Mouse (Mus musculus): Measurements from ENCODE around the gene Gm20517. TPM values are rescaled to one million over a fixed set of nuclear protein-coding genes. Genes with fewer than 3 reads are reported as not detected.
A peak's percentile ranks its signal among the peaks of the same experiment; 100 is the strongest.

Gm20517 gene
- 0.35 and 1.7 TPM in 2 replicates for polyA plus RNA-seq (2015; fragmentation: Nextera tagmentation; extraction: Ambion mirVana)

DNA sequence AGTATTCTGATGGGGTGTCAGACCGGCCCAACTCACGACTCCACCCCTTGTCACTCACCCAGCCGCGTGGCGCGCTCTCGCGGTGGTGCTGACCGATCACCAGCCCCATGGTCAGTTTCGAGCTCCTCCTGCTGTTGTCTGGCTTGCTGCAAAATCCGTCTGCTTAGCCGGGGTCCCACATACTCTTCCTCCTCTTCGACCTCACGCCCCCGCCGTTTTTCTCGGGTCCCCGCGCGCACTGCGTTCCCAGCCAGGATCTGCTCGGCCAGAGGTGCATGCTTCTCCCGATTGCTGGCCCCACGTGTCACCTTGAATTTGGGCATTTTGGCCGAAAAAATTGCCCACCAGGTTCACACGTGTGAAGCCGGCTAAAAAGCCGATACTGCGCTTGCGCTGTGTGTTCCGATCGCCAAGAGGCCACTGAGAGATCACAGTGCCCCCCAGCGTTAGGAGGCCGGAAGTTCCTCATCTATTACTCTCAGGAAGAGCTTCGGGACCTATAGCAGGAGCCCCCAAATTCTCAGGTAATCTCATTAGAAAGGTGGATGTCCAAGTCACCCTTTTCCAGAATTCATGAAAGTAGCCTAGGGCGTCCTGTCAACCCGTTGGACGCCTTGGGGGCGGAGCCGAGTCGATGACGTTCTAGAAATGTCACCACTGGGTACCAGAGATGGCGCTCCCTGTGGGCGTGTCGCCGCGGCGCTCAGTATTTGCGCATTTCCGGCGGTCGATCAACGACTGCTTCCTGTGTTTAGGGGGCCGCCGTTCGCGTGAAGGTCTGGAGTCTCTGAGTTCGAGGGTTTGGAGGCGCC, at the start of gene Gm20517, which contains the start of the genes Bysl and Med20:
Gene Gm20517, plus strand, starts transcription at position 741 of the 812 bp plus-strand sequence.
Gene Bysl, minus strand, starts transcription at position 644 of the 812 bp plus-strand sequence.
Gene Med20, plus strand, starts transcription at position 734 of the 812 bp plus-strand sequence.
- ATAC-seq (ENCODE audit: borderline replicate concordance, extremely low read depth, low FRiP score, low TSS enrichment): peak; percentile 95
- Histone ChIP-seq H3K27me3 (no peaks in the 10 kb centered on the region), H3K9me3 (no peaks in the 10 kb centered on the region), H3K36me3 (peaks cover 23% of the 10 kb centered on the region), H3K9ac (peak within 1 kb of the TSS; percentile 77), H3K4me2 (peak within 1 kb of the TSS; percentile 88), H3K4me3 (peak within 1 kb of the TSS; percentile 90), H3K27ac (peak within 1 kb of the TSS; percentile 80), H3K4me1 (peaks cover 25% of the 10 kb centered on the region)
- under 1% methylated on average over 59 of the region's 59 CpGs for WGBS

DNA sequence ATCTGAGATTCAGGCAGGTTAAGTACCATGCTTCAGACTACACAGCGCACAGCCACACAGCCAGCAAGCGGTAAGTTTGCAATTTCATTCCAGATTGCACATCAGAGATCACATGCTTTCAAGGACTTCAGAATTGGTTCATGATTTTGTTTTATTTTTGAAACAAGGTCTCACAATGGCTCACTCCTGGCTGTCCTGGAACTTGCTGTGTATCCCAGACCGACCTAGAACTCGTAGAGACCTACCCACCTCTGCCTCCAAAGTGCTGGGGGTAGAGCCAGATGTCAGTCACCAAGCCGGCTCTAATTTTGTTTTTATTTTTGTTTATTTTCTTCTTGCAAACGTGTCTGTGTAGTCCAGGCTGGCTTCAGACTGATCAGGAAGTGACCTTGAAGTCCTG, 48.5 kb upstream of the Gm20517 start:
- no peak for ATAC-seq (ENCODE audit: borderline replicate concordance, extremely low read depth, low FRiP score, low TSS enrichment)
- 71% methylated on average over 6 of the region's 6 CpGs for WGBS
- Histone ChIP-seq H3K27me3 (no peaks in the 10 kb centered on the region), H3K36me3 (no peaks in the 10 kb centered on the region), H3K9ac (no peak overlapping the region), H3K4me1 (peaks cover 7% of the 10 kb centered on the region), H3K27ac (no peak overlapping the region), H3K9me3 (no peaks in the 10 kb centered on the region), H3K4me3 (no peak overlapping the region), H3K4me2 (no peak overlapping the region)

DNA sequence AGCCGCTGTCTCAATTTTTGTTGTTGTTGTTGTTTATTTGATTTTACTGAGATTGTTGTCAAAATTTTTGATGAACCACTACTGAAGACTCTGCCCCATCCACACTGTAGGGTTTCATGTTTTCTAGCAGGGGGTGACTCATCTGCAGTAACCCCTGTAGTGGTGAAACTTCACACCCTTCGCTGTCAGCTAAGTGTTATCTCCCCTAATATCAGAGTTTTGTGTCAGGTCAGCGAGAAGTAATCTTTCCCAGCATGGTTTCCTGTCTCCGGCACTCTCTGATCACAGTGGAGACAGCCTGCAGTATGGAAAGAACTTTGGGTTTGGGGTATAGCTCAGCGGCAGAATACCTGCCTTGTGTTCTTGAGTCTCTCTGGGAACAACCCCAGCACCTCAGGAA, 46.8 kb upstream of the Gm20517 start:
- ATAC-seq (ENCODE audit: borderline replicate concordance, extremely low read depth, low FRiP score, low TSS enrichment): no peak
- Histone ChIP-seq H3K4me1 (peaks cover 5% of the 10 kb centered on the region), H3K4me2 (no peak overlapping the region), H3K9me3 (no peaks in the 10 kb centered on the region), H3K4me3 (no peak overlapping the region), H3K27ac (no peak overlapping the region), H3K27me3 (no peaks in the 10 kb centered on the region), H3K9ac (no peak overlapping the region), H3K36me3 (no peaks in the 10 kb centered on the region)
- 64% methylated on average over 5 of the region's 5 CpGs for WGBS

DNA sequence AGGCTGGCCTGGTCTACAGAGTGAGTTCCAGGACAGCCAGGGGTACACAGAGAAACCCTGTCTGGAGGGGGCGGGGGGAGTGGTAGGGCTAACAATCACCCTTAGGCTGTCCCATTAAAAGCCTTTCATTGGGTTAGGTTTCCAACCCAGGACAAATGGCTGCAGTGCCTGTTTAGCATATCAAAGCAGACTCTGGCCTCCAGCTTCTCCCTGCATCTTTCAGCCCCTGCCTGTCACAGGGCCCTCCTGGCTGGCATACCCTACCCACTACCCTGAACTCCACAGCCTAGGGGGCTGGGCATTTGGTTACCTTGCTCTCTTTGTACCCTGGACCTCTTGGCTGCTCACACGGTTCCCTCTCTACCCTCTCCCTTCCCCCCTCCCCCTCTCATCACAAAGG, 45.3 kb upstream of the Gm20517 start:
- no peaks in the 10 kb centered on the region for H3K27me3 ChIP-seq
- H3K9me3 ChIP-seq: no peaks in the 10 kb centered on the region
- ATAC-seq (ENCODE audit: borderline replicate concordance, extremely low read depth, low FRiP score, low TSS enrichment): no peak; the same call in 1 of the 2 replicates
- no peak overlapping the region for H3K4me3 ChIP-seq
- no peak overlapping the region for H3K27ac ChIP-seq
- no peak overlapping the region for H3K4me2 ChIP-seq
- no peak overlapping the region for H3K9ac ChIP-seq
- H3K36me3 ChIP-seq: no peaks in the 10 kb centered on the region
- 36% methylated on average over 2 of the region's 2 CpGs for WGBS
- H3K4me1 ChIP-seq: no peaks in the 10 kb centered on the region

DNA sequence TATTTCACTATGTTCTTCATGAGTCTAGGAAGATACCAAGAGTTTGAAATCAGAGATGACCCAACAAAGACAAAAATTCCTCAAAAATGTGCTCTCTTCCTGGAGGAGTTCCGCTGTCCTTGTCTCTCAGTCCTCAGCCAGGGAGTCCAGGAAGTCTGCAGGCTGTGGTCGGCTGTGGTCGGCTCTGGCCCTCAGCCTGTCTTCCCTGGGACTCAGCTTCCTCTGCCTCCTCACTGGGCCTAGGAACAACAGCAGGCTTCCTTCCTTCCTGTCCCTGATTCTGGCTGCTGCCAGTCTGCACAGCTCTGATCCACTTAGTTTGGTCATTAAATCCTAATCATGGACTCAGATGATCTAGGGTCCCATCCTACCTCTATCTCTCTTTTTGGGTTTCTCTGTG, 44.1 kb upstream of the Gm20517 start:
- peak; percentile 66 for ATAC-seq (ENCODE audit: borderline replicate concordance, extremely low read depth, low FRiP score, low TSS enrichment)
- H3K36me3 ChIP-seq: no peaks in the 10 kb centered on the region
- H3K9ac ChIP-seq: no peak overlapping the region
- WGBS: 57% methylated on average over 3 of the region's 3 CpGs
- H3K27me3 ChIP-seq: no peaks in the 10 kb centered on the region
- no peak overlapping the region for H3K4me3 ChIP-seq
- H3K4me2 ChIP-seq: no peak overlapping the region
- no peaks in the 10 kb centered on the region for H3K9me3 ChIP-seq
- H3K27ac ChIP-seq: peak overlapping the region; percentile 70
- no peaks in the 10 kb centered on the region for H3K4me1 ChIP-seq

DNA sequence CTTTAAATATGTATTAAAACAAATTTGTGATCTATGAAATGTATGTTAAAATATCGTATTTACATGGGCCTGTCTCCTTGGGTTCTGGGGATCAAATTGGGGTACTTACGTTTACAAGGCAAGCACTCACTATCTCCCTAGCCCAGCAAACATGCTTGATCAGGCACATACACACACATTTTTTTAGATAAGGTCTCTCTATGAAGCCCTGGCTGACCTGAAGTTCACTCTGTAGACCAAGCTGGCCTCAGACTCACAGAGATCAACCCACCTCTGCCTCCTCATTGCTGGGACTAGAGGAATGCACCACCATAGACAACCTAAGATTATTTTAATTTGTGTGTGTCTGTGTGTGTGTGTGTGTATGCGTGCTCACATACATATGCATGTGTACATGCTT, 43.0 kb upstream of the Gm20517 start:
- Histone ChIP-seq H3K9me3 (no peaks in the 10 kb centered on the region), H3K4me2 (no peak overlapping the region), H3K9ac (no peak overlapping the region), H3K27ac (no peak overlapping the region), H3K27me3 (no peaks in the 10 kb centered on the region), H3K36me3 (no peaks in the 10 kb centered on the region), H3K4me1 (no peaks in the 10 kb centered on the region; the same call in 1 of the 2 replicates), H3K4me3 (no peak overlapping the region)
- no peak for ATAC-seq (ENCODE audit: borderline replicate concordance, extremely low read depth, low FRiP score, low TSS enrichment)
- 92% methylated on average over 3 of the region's 3 CpGs for WGBS

DNA sequence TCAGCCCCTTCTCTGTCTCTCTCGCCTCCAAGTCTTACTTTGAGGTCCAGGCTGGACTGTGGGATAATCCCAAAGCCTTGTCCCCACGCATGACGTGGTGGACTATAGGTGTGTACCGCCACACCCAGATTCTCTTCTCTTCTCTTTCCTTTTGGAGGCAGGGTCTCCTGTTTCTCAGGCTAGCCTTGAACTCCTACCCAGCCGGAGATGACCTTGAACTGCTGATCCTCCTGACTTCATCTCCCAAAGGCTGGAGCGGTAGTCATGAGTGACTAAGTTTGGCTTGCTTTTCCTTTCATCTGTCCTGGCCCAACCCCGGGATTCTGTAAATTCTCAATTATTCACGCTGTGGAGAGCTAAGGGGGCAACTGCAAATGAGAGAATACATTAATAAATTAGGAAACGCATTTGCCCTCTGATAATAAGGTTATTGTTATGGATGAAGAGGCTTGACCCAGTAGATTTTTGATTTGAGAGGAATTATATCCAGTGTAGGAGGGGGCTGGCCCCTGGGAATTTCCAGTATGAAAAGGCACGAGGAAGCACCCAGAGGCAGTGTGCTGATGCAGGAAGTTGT, 42.4 kb upstream of the Gm20517 start:
- no peak overlapping the region for H3K9ac ChIP-seq
- no peak overlapping the region for H3K4me3 ChIP-seq
- ATAC-seq (ENCODE audit: borderline replicate concordance, extremely low read depth, low FRiP score, low TSS enrichment): no peak
- no peaks in the 10 kb centered on the region for H3K27me3 ChIP-seq
- no peaks in the 10 kb centered on the region; the same call in 1 of the 2 replicates for H3K4me1 ChIP-seq
- H3K4me2 ChIP-seq: no peak overlapping the region
- H3K36me3 ChIP-seq: no peaks in the 10 kb centered on the region
- H3K9me3 ChIP-seq: no peaks in the 10 kb centered on the region
- H3K27ac ChIP-seq: no peak overlapping the region
- 88% methylated on average over 10 of the region's 10 CpGs for WGBS

DNA sequence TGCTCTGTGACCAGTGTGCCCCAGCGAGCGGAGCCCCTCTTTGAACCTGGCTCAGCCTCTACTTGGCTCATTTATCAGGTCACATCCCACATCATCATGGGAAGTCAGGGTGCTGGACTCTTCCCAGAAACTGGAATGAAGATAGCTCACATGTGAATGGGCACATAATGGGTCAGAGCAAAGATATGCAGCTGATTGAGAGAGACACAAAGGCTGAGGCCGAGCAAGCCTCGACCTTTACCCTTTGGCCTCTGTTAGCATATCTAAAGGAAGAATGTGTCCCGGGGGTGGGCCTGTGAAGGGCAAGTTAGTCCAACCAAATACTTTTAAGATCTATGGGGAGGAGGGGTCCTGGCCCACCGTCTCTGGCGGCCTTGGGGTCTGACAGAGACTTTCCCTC, 39.8 kb upstream of the Gm20517 start:
- Histone ChIP-seq H3K36me3 (no peaks in the 10 kb centered on the region), H3K4me1 (peaks cover 12% of the 10 kb centered on the region; the same call in 1 of the 2 replicates), H3K27me3 (no peaks in the 10 kb centered on the region), H3K27ac (no peak overlapping the region), H3K9ac (no peak overlapping the region), H3K4me3 (no peak overlapping the region), H3K4me2 (no peak overlapping the region), H3K9me3 (no peaks in the 10 kb centered on the region)
- WGBS: 47% methylated on average over 7 of the region's 7 CpGs
- no peak for ATAC-seq (ENCODE audit: borderline replicate concordance, extremely low read depth, low FRiP score, low TSS enrichment)

DNA sequence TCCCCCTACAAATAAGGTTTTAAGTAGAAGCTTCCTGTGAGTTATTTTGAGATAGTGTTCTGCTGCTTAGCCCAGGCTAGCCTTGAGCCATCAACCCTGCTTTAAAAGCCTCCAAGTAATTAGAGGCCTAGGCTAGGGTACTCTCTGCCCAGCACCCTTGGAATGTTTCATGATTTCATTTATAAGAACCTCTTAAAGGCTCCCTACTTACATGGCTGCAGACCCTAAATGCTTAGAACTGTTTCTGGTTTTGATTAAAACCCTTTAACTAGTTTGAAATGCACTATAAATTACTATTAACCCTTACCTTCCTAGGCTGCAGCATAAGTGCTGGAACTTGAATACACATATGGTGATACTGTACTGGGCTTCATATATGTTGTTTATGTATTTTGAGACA, 39.0 kb upstream of the Gm20517 start:
- H3K27ac ChIP-seq: no peak overlapping the region
- no peak overlapping the region for H3K4me2 ChIP-seq
- no peaks in the 10 kb centered on the region for H3K36me3 ChIP-seq
- no peaks in the 10 kb centered on the region for H3K9me3 ChIP-seq
- peaks cover 12% of the 10 kb centered on the region; the same call in 1 of the 2 replicates for H3K4me1 ChIP-seq
- no peak overlapping the region for H3K9ac ChIP-seq
- no peak overlapping the region for H3K4me3 ChIP-seq
- H3K27me3 ChIP-seq: no peaks in the 10 kb centered on the region
- no peak for ATAC-seq (ENCODE audit: borderline replicate concordance, extremely low read depth, low FRiP score, low TSS enrichment)

DNA sequence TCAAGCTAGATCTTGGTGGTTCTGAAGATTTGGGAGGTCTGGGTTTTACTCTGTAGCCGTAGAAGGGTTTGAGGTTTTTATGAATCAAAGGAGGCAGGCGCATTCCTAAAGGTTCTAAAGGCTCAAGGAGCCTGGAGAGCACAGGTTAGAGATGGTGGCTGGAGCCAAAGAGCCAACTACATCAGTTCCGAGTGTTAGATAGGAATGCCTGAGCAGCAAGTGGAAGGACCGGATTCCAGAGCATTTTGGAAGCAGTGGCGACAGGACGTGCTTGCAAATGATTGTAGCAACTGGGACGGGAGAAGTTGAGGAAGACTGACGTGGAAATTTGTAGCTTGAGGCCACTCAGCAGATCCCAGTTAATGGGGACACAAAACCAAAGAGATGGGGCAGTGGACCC, 37.4 kb upstream of the Gm20517 start:
- H3K4me2 ChIP-seq: peak overlapping the region; percentile 32; the same call in 1 of the 2 replicates
- H3K4me1 ChIP-seq: peaks cover 12% of the 10 kb centered on the region; the same call in 1 of the 2 replicates
- H3K36me3 ChIP-seq: no peaks in the 10 kb centered on the region
- no peak for ATAC-seq (ENCODE audit: borderline replicate concordance, extremely low read depth, low FRiP score, low TSS enrichment)
- no peaks in the 10 kb centered on the region for H3K9me3 ChIP-seq
- H3K4me3 ChIP-seq: no peak overlapping the region
- 48% methylated on average over 8 of the region's 8 CpGs for WGBS
- no peaks in the 10 kb centered on the region for H3K27me3 ChIP-seq
- peak overlapping the region; percentile 92 for H3K27ac ChIP-seq
- H3K9ac ChIP-seq: no peak overlapping the region

DNA sequence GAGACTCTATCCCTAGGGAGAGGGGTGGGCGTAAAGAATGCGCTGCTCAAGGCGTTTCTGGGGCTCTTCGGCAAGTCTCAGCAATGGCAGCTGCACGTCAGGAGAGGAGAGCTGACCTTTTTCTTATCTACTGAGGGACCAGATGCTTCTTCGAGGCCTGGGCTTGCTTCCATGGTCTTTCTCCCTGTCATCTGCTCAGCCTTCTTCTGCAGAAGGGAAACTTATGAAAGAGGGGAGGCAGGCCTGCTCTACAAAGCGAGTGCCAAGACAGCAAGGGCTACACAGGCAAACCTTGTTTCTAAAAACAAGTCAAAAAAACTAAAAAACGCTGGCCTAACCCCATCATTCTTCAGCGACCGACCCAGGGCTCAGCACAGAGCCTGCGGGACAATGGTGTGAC, 36.6 kb upstream of the Gm20517 start:
- peak overlapping the region; percentile 92 for H3K27ac ChIP-seq
- H3K4me3 ChIP-seq: no peak overlapping the region
- no peak overlapping the region for H3K9ac ChIP-seq
- H3K9me3 ChIP-seq: no peaks in the 10 kb centered on the region
- no peaks in the 10 kb centered on the region for H3K27me3 ChIP-seq
- H3K4me1 ChIP-seq: peaks cover 12% of the 10 kb centered on the region; the same call in 1 of the 2 replicates
- WGBS: 50% methylated on average over 11 of the region's 11 CpGs
- ATAC-seq (ENCODE audit: borderline replicate concordance, extremely low read depth, low FRiP score, low TSS enrichment): no peak
- no peaks in the 10 kb centered on the region for H3K36me3 ChIP-seq
- no peak overlapping the region for H3K4me2 ChIP-seq

DNA sequence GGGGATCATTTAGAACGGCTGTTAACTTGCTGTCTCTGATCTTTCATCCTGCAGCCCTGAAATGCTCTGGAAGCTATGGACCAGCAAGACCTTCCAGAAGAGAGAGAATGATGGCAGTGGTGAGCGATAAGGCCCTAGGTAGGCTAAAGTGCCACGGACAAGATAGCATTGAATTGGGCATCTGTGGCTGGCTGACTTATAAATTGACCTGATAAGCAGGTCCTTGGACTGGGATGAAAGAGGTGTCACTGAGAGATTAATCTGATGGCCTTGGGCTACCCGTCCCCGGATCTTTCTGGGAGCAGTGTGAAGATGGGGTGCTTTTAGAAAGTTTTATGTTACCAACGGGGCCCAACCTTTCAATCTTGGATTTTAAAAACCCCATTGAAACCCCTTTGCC, 32.7 kb upstream of the Gm20517 start:
- 75% methylated on average over 6 of the region's 6 CpGs for WGBS
- Histone ChIP-seq H3K27ac (no peak overlapping the region), H3K9ac (no peak overlapping the region), H3K4me2 (no peak overlapping the region), H3K27me3 (no peaks in the 10 kb centered on the region), H3K4me3 (no peak overlapping the region), H3K4me1 (peaks cover 12% of the 10 kb centered on the region; the same call in 1 of the 2 replicates), H3K9me3 (no peaks in the 10 kb centered on the region), H3K36me3 (no peaks in the 10 kb centered on the region)
- ATAC-seq (ENCODE audit: borderline replicate concordance, extremely low read depth, low FRiP score, low TSS enrichment): no peak

Data from lung, embryonic 15.5 days (tissue).